Mouse (Mus musculus) stomach, postnatal 0 days (tissue): ENCODE data around the gene Patl2. TPM values are rescaled to one million over a fixed set of nuclear protein-coding genes. Genes with fewer than 3 reads are reported as not detected.
A peak's percentile ranks its signal among the peaks of the same experiment; 100 is the strongest.
"Not testable (repeated sequence)": the region's sequence is repeated elsewhere in the genome, so short reads cannot be mapped to it uniquely, and the experiment has no call there.

Source experiments
- ATAC-seq: fragments of 200-750 bp; cut with Nextera tagmentation; 2 replicates; pipeline ENCODE4 v1.8.0; 2017; ENCODE audit not compliant: low FRiP score, low TSS enrichment
- DNase-seq: peaks from one replicate; pipeline ENCODE4 v3.0.0-alpha.2; 2016; ENCODE audit warnings: low spot score
- H3K27ac ChIP-seq: fragments of 300-500 bp; sonication (generic); replicated peaks from 2 replicates; pipeline ENCODE4 v1.5.1; 2014; ENCODE audit warnings: mild to moderate bottlenecking, control low read depth
- H3K27me3 ChIP-seq: fragments of 300-500 bp; sonication (generic); 2 replicates; pipeline ENCODE4 v1.6.1; 2014; ENCODE audit warnings: low read length; ENCODE audit not compliant: control insufficient read depth, insufficient read depth
- H3K36me3 ChIP-seq: fragments of 300-500 bp; sonication (generic); 2 replicates; pipeline ENCODE4 v1.6.1; 2014; ENCODE audit warnings: low read length, mixed read lengths; ENCODE audit not compliant: control insufficient read depth, insufficient read depth
- H3K4me1 ChIP-seq: fragments of 300-500 bp; sonication (generic); replicated peaks from 2 replicates; pipeline ENCODE4 v1.6.1; 2014; ENCODE audit warnings: antibody characterized with exemption; ENCODE audit not compliant: control insufficient read depth, insufficient read depth
- H3K4me2 ChIP-seq: fragments of 300-500 bp; sonication (generic); replicated peaks from 2 replicates; pipeline ENCODE4 v1.6.1; 2014; ENCODE audit warnings: low read depth, mild to moderate bottlenecking, control low read depth, moderate library complexity
- H3K4me3 ChIP-seq: fragments of 300-500 bp; sonication (generic); 2 replicates; pipeline ENCODE4 v1.5.1; 2014; ENCODE audit warnings: low read depth, low read length, control low read depth
- H3K9ac ChIP-seq: fragments of 300-500 bp; sonication (generic); 2 replicates; pipeline ENCODE4 v1.6.1; 2014; ENCODE audit warnings: mild to moderate bottlenecking, low read length, control low read depth, mixed read lengths
- H3K9me3 ChIP-seq: fragments of 300-500 bp; sonication (generic); 2 replicates; pipeline ENCODE4 v1.6.1; 2016; ENCODE audit warnings: low read length; ENCODE audit not compliant: control insufficient read depth
- CTCF ChIP-seq: IDR thresholded peaks from 2 replicates; pipeline ENCODE4 v1.5.1; 2016; ENCODE audit warnings: antibody characterized with exemption, low read depth, mild to moderate bottlenecking, moderate library complexity
- EP300 ChIP-seq: optimal IDR thresholded peaks from 2 replicates; pipeline ENCODE3; 2016; ENCODE audit warnings: antibody characterized with exemption
- WGBS: fragments of 180-500 bp; shearing (Covaris S2); extraction: QIAGEN DNeasy Blood & Tissue Kit; methylation state at CpG from one replicate; pipeline ENCODE4 v1.1.7; 2014; 5-methylcytosine and 5-hydroxymethylcytosine counted together
- polyA plus RNA-seq: library from polyadenylated mRNA; unstranded; fragments of >200 nt; fragmentation: Nextera tagmentation; extraction: Ambion mirVana; gene quantifications from 2 replicates; pipeline ENCODE4 v1.2.1, GENCODE M21; 2015

Gene Patl2
- polyA plus RNA-seq, 1 experiment from 2014 or later = not detected

DNA sequence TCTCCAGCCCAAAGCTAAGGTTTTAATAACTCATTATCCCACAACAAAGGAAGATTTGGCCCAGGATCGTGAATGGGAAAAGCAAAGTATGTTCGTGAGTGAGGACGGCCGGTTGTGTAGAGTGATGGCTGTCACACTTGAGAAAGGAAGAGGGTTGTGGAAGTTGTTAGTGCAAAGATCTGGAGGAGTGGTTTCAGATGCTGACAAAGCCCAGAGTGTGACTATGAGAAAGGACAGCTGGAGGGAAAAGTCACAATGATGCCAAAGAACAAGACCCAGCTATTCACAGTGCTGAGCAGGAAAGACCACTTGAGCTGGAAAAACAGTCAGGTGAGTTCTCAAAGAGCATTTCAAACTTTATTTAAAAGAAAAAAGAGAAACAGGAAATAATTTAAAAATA is 76.3 kb downstream of the Patl2 start:
- TF ChIP-seq CTCF = no peak
- no peak for TF ChIP-seq EP300
- DNase-seq (no peak), ATAC-seq (no peak)
- Histone ChIP-seq H3K27ac (no peak overlapping the region), H3K4me1 (no peaks in the 10 kb centered on the region), H3K27me3 (no peaks in the 10 kb centered on the region), H3K36me3 (peaks cover 20% of the 10 kb centered on the region; the same call in 1 of the 2 replicates), H3K4me3 (no peak overlapping the region), H3K9ac (no peak overlapping the region), H3K9me3 (no peaks in the 10 kb centered on the region), H3K4me2 (no peak overlapping the region)
- 41% methylated on average over 4 of the region's 4 CpGs for WGBS

DNA sequence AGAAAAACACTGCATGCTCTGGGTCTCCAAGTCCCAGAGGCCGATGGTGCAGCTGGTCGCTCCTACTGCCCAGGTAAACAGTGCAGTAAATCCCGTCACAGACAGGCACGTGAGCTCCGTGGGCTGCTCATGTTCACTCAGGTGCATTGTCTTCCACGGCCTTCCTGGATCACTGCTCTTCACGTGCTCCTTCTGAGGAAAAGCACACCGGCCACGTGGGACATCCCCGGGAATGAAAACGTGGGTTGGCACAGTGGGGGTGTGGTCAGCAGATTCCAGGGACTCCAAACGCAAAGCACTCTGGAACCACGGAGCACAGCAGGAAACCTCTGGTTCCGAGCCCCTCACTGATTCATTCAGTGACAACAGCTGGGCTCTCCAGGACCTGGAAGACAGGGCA is 77.9 kb downstream of the Patl2 start:
- Histone ChIP-seq H3K4me2 (no peak overlapping the region), H3K36me3 (peaks cover 17% of the 10 kb centered on the region; the same call in 1 of the 2 replicates), H3K4me1 (no peaks in the 10 kb centered on the region), H3K4me3 (no peak overlapping the region), H3K9ac (no peak overlapping the region), H3K27me3 (no peaks in the 10 kb centered on the region), H3K9me3 (no peaks in the 10 kb centered on the region), H3K27ac (no peak overlapping the region)
- TF ChIP-seq EP300 (no peak), CTCF (no peak)
- 88% methylated on average over 14 of the region's 14 CpGs for WGBS
- DNase-seq (no peak), ATAC-seq (no peak)

DNA sequence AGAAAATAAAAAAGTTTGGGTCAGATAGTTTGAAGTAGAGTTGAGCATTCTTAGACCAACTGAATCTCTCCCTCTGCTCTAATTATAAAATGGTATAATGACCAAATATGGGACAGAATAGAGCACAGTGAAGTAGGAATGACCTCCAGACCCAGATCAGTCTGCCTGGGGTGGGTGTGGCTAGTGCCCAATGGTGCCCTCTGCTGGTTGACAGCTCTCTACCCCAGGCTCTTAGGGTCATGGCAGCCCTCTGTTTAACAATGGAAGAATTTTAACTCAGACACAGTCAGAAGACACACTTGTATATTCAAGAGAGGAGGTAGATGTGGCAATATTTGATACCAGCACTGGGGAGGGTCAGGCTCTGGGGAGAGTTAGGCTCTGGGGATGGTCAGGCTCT is 83.9 kb downstream of the Patl2 start:
- ATAC-seq (0 out of 2 replicates have a peak, but pooled peaks have one; percentile 32), DNase-seq (peak; percentile 52)
- H3K27me3 ChIP-seq = no peaks in the 10 kb centered on the region
- TF ChIP-seq EP300 (no peak), CTCF (peak; percentile 68)
- H3K4me3 ChIP-seq = no peak overlapping the region
- no peaks in the 10 kb centered on the region for H3K4me1 ChIP-seq
- H3K27ac ChIP-seq = no peak overlapping the region
- H3K9ac ChIP-seq = no peak overlapping the region
- no peaks in the 10 kb centered on the region for H3K9me3 ChIP-seq
- H3K4me2 ChIP-seq = no peak overlapping the region
- peaks cover 6% of the 10 kb centered on the region; the same call in 1 of the 2 replicates for H3K36me3 ChIP-seq

DNA sequence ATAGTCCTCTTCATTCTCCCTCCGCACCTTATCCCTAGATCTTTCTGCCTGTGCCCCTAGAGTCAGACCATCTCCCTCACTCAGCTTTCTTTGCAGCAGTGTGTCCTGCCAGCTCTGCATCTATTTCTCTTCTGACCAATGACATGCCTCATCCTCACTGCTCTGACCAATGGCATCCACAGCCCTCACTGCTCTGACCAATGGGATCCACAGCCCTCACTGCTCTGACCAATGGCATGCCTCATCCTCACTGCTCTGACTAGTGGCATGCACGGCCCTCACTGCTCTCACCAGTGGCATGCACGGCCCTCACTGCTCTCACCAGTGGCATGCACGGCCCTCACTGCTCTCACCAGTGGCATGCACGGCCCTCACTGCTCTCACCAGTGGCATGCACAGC is 88.3 kb downstream of the Patl2 start:
- not testable (repeated sequence) for ATAC-seq, H3K4me1 ChIP-seq, H3K9ac ChIP-seq, H3K27me3 ChIP-seq, DNase-seq, H3K4me2 ChIP-seq, H3K4me3 ChIP-seq, H3K36me3 ChIP-seq, H3K9me3 ChIP-seq, H3K27ac ChIP-seq
- WGBS = 72% methylated on average over 5 of the region's 5 CpGs

DNA sequence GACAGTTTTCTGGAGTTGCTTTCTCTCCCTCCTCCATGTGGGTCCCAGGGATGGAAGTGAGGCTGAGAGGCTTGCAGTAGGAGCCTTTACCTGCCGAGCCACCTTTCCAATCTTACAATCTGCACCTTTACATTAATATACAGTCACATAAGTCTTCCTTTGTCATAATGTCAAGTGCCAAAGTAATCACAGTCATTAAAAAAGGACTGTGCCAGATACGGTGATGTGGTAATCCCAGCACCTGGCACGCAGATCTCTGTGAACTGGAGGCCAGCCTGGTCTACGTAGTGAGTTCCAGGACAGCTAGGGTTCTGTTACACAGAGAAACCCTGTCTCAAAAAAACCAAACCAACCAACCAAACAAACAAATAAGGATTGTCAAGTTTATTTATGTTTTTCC is 92.1 kb downstream of the Patl2 start:
- TF ChIP-seq EP300 = no peak
- TF ChIP-seq CTCF = no peak
- WGBS = 66% methylated on average over 4 of the region's 4 CpGs
- Histone ChIP-seq H3K4me3 (no peak overlapping the region), H3K9me3 (no peaks in the 10 kb centered on the region), H3K4me2 (no peak overlapping the region), H3K9ac (no peak overlapping the region), H3K36me3 (peaks cover 6% of the 10 kb centered on the region; the same call in 1 of the 2 replicates), H3K27ac (no peak overlapping the region), H3K27me3 (no peaks in the 10 kb centered on the region), H3K4me1 (no peaks in the 10 kb centered on the region)
- ATAC-seq = no peak
- no peak for DNase-seq

DNA sequence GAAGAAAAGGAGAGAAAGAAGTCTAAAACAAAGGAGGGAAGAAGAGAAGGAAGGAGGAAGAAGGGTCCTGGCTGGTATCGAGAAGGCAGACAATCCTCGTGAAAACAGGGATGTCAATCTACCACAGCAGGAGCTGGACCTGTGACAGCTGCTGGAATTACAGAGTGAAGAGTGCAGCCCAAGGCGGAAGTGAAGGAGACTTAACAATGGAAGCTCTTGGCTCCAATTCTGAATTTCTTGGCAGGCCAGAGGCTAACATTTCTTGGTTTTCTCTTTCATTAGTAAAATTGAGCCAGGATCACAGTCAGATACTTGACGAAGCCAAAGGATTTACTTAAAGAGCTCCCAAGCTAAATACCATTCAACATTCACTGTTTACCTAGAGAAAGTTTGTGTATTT is 99.5 kb downstream of the Patl2 start:
- Histone ChIP-seq H3K4me2 (no peak overlapping the region), H3K9me3 (no peaks in the 10 kb centered on the region), H3K9ac (no peak overlapping the region), H3K4me1 (no peaks in the 10 kb centered on the region), H3K36me3 (peaks cover 16% of the 10 kb centered on the region; the same call in 1 of the 2 replicates), H3K4me3 (no peak overlapping the region), H3K27me3 (no peaks in the 10 kb centered on the region), H3K27ac (no peak overlapping the region; the same call in 1 of the 2 replicates)
- peak; percentile 35; the same call in 1 of the 2 replicates for ATAC-seq
- TF ChIP-seq EP300 = peak; percentile 28
- TF ChIP-seq CTCF = no peak
- WGBS = 34% methylated on average over 4 of the region's 4 CpGs
- DNase-seq = no peak
